Mouse (Mus musculus) stomach, postnatal 0 days (tissue): Measurements from ENCODE around the gene Capzb. TPM values are rescaled to one million over a fixed set of nuclear protein-coding genes. Genes with fewer than 3 reads are reported as not detected.

Experiments used
- ATAC-seq: fragments of 200-750 bp; cut with Nextera tagmentation; 2 replicates; pipeline ENCODE4 v1.8.0; 2017; ENCODE audit not compliant: low FRiP score, low TSS enrichment
- DNase-seq: peaks from one replicate; pipeline ENCODE4 v3.0.0-alpha.2; 2016; ENCODE audit warnings: low spot score
- H3K27ac ChIP-seq: fragments of 300-500 bp; sonication (generic); replicated peaks from 2 replicates; pipeline ENCODE4 v1.5.1; 2014; ENCODE audit warnings: mild to moderate bottlenecking, control low read depth
- H3K27me3 ChIP-seq: fragments of 300-500 bp; sonication (generic); 2 replicates; pipeline ENCODE4 v1.6.1; 2014; ENCODE audit warnings: low read length; ENCODE audit not compliant: control insufficient read depth, insufficient read depth
- H3K36me3 ChIP-seq: fragments of 300-500 bp; sonication (generic); 2 replicates; pipeline ENCODE4 v1.6.1; 2014; ENCODE audit warnings: low read length, mixed read lengths; ENCODE audit not compliant: control insufficient read depth, insufficient read depth
- H3K4me1 ChIP-seq: fragments of 300-500 bp; sonication (generic); replicated peaks from 2 replicates; pipeline ENCODE4 v1.6.1; 2014; ENCODE audit warnings: antibody characterized with exemption; ENCODE audit not compliant: control insufficient read depth, insufficient read depth
- H3K4me2 ChIP-seq: fragments of 300-500 bp; sonication (generic); replicated peaks from 2 replicates; pipeline ENCODE4 v1.6.1; 2014; ENCODE audit warnings: low read depth, mild to moderate bottlenecking, control low read depth, moderate library complexity
- H3K4me3 ChIP-seq: fragments of 300-500 bp; sonication (generic); 2 replicates; pipeline ENCODE4 v1.5.1; 2014; ENCODE audit warnings: low read depth, low read length, control low read depth
- H3K9ac ChIP-seq: fragments of 300-500 bp; sonication (generic); 2 replicates; pipeline ENCODE4 v1.6.1; 2014; ENCODE audit warnings: mild to moderate bottlenecking, low read length, control low read depth, mixed read lengths
- H3K9me3 ChIP-seq: fragments of 300-500 bp; sonication (generic); 2 replicates; pipeline ENCODE4 v1.6.1; 2016; ENCODE audit warnings: low read length; ENCODE audit not compliant: control insufficient read depth
- CTCF ChIP-seq: IDR thresholded peaks from 2 replicates; pipeline ENCODE4 v1.5.1; 2016; ENCODE audit warnings: antibody characterized with exemption, low read depth, mild to moderate bottlenecking, moderate library complexity
- EP300 ChIP-seq: optimal IDR thresholded peaks from 2 replicates; pipeline ENCODE3; 2016; ENCODE audit warnings: antibody characterized with exemption
- WGBS: fragments of 180-500 bp; shearing (Covaris S2); extraction: QIAGEN DNeasy Blood & Tissue Kit; methylation state at CpG from one replicate; pipeline ENCODE4 v1.1.7; 2014; 5-methylcytosine and 5-hydroxymethylcytosine counted together
- polyA plus RNA-seq: library from polyadenylated mRNA; unstranded; fragments of >200 nt; fragmentation: Nextera tagmentation; extraction: Ambion mirVana; gene quantifications from 2 replicates; pipeline ENCODE4 v1.2.1, GENCODE M21; 2015

Gene Capzb
- polyA plus RNA-seq, 1 experiment from 2014 or later: 341 TPM

GRCm38 (mm10) chr4:139281791-139282345 lies 89.2 kb downstream of the Capzb start:
- Histone ChIP-seq H3K9ac (no peak overlapping the region), H3K27ac (no peak overlapping the region), H3K4me3 (no peak overlapping the region), H3K4me1 (no peaks in the 10 kb centered on the region), H3K9me3 (no peaks in the 10 kb centered on the region), H3K36me3 (peaks cover 37% of the 10 kb centered on the region), H3K4me2 (no peak overlapping the region), H3K27me3 (no peaks in the 10 kb centered on the region)
- no peak for TF ChIP-seq CTCF
- 78% methylated on average over 16 of the region's 16 CpGs for WGBS
- ATAC-seq: no peak
- no peak for DNase-seq

- H3K27ac ChIP-seq: no peak overlapping the region
- ATAC-seq: no peak
Observed at GRCm38 (mm10) chr4:139282955-139283417, 90.3 kb downstream of the Capzb start.

GRCm38 (mm10) chr4:139284877-139285276 lies 92.2 kb downstream of the Capzb start:
- DNase-seq (no peak), ATAC-seq (no peak)
- TF ChIP-seq CTCF (no peak), EP300 (no peak)
- 62% methylated on average over 15 of the region's 15 CpGs for WGBS
- Histone ChIP-seq H3K4me3 (no peak overlapping the region), H3K4me1 (no peaks in the 10 kb centered on the region), H3K27me3 (no peaks in the 10 kb centered on the region), H3K36me3 (peaks cover 60% of the 10 kb centered on the region), H3K9ac (no peak overlapping the region), H3K9me3 (no peaks in the 10 kb centered on the region), H3K27ac (no peak overlapping the region), H3K4me2 (no peak overlapping the region)

More at GRCm38 (mm10) chr4:139282955-139283417, 90.3 kb downstream of the Capzb start:
- H3K9ac ChIP-seq: peak overlapping the region; percentile 9; the same call in 1 of the 2 replicates
- no peaks in the 10 kb centered on the region for H3K4me1 ChIP-seq
- no peak for TF ChIP-seq EP300
- no peak for TF ChIP-seq CTCF
- WGBS: 48% methylated on average over 6 of the region's 6 CpGs
- H3K4me2 ChIP-seq: no peak overlapping the region
- H3K36me3 ChIP-seq: peaks cover 44% of the 10 kb centered on the region
- H3K27me3 ChIP-seq: no peaks in the 10 kb centered on the region
- no peaks in the 10 kb centered on the region for H3K9me3 ChIP-seq
- DNase-seq: no peak
- no peak overlapping the region for H3K4me3 ChIP-seq

GRCm38 (mm10) chr4:139286234-139286633 lies 93.5 kb downstream of the Capzb start:
- ATAC-seq (no peak), DNase-seq (no peak)
- no peaks in the 10 kb centered on the region for H3K27me3 ChIP-seq
- no peak overlapping the region for H3K4me3 ChIP-seq
- whole genome bisulfite sequencing: 80% methylated on average over 5 of the region's 5 CpGs
- no peaks in the 10 kb centered on the region for H3K9me3 ChIP-seq
- H3K36me3 ChIP-seq: peaks cover 52% of the 10 kb centered on the region
- no peaks in the 10 kb centered on the region for H3K4me1 ChIP-seq
- no peak overlapping the region for H3K27ac ChIP-seq
- TF ChIP-seq CTCF: no peak
- no peak for TF ChIP-seq EP300
- H3K4me2 ChIP-seq: no peak overlapping the region
- no peak overlapping the region for H3K9ac ChIP-seq

DNA sequence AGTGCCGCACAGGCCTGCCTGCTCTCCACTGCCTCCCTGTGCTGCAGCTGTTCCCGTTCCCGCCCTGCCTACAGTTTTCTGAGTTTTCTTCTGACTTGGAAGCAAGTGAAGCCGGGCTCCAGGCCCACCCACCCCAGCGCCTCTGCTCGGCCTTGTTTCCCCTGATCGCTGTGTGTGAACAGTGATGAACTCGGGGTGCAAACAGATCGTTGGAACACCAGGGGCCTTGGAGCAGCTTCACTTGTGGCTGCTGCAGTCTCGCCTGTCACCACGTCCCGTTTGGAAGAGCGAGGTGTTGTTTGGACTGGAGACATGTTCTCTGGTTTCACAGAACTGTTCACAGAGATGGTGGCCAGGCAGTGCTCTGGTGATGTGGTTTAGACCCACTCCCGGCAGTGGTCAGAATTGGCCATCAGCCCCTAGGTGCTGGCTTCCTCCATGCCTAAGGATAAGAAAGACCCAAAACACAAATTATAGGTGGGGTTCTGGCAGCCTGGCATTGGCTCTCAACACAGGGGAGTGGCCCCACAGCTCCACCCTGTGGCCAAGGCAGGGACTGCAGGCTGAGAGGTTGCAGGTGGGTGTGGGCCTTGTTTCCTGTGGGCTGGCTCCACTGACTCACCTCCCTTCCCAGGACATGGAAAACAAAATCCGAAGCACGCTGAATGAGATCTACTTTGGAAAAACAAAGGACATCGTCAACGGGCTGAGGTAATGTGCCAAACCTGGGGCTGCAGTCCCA lies 94.6 kb downstream of the Capzb start:
- no peaks in the 10 kb centered on the region for H3K4me1 ChIP-seq
- H3K27ac ChIP-seq: no peak overlapping the region
- no peak overlapping the region for H3K4me2 ChIP-seq
- H3K27me3 ChIP-seq: no peaks in the 10 kb centered on the region
- ATAC-seq (peak; percentile 58), DNase-seq (peak; percentile 90)
- peaks cover 48% of the 10 kb centered on the region for H3K36me3 ChIP-seq
- no peak overlapping the region for H3K9ac ChIP-seq
- 70% methylated on average over 18 of the region's 18 CpGs for WGBS
- no peaks in the 10 kb centered on the region for H3K9me3 ChIP-seq
- H3K4me3 ChIP-seq: no peak overlapping the region
- TF ChIP-seq CTCF (peak; percentile 97), EP300 (no peak)

- WGBS: 68% methylated on average over 10 of the region's 10 CpGs
- ATAC-seq: no peak
Observed at GRCm38 (mm10) chr4:139289017-139289416, 96.3 kb downstream of the Capzb start.

More at GRCm38 (mm10) chr4:139289017-139289416, 96.3 kb downstream of the Capzb start:
- no peak for TF ChIP-seq EP300
- TF ChIP-seq CTCF: peak; percentile 83
- Histone ChIP-seq H3K27ac (no peak overlapping the region), H3K4me1 (no peaks in the 10 kb centered on the region), H3K4me2 (no peak overlapping the region), H3K9ac (no peak overlapping the region), H3K36me3 (peaks cover 45% of the 10 kb centered on the region), H3K4me3 (no peak overlapping the region), H3K9me3 (no peaks in the 10 kb centered on the region), H3K27me3 (no peaks in the 10 kb centered on the region)
- peak; percentile 60 for DNase-seq
